ENCODE assay signal across 17 mouse cellular contexts in genomic region chr14:78541319-78541718, GRCm38 (mm10). TPM values are rescaled to one million over a fixed set of nuclear protein-coding genes. Genes with fewer than 3 reads are reported as not detected.
DNase-seq lines count a peak whose midpoint lies in the region; ATAC-seq and TF ChIP-seq lines count a peak whose summit lies in the region.
"Had no signal": no experiment of that assay in that cellular context is flagged by ENCODE, and none has a peak within 500 bp of the region (broad histone marks: within the 10 kb centered on the region; RNA-seq: fewer than 3 reads in every experiment).

No protein-coding gene starts in this region.

- no peak for ATAC-seq in cerebellum, adult (ENCODE audit: insufficient number of reproducible peaks, low FRiP score, low TSS enrichment)
- ATAC-seq: forebrain, embryonic 15.5 days; inflammation-experienced regulatory T-cells, adult 6 months; liver, embryonic 12.5 days; midbrain, embryonic 15.5 days had no signal

- no peak overlapping the region for H3K4me2 ChIP-seq in myocyte (ENCODE audit: low read depth)
- H3K4me2 ChIP-seq: forebrain, embryonic 15.5 days; heart, embryonic 13.5 days; liver, embryonic 12.5 days; midbrain, embryonic 15.5 days had no signal

- H3K9me3 ChIP-seq in hindbrain, embryonic 10.5 days, result no peaks in the 10 kb centered on the region
- H3K9me3 ChIP-seq: forebrain, embryonic 15.5 days; heart, embryonic 13.5 days; liver, embryonic 12.5 days; midbrain, embryonic 15.5 days had no signal

- H3K4me3 ChIP-seq in kidney, adult 2 months (ENCODE audit: insufficient read depth, low read depth, low read length), result no peak overlapping the region
- H3K4me3 ChIP-seq in lung, adult 2 months (replicated peaks; ENCODE audit: extremely low read depth, low read depth, low read length), result no peak overlapping the region
- H3K4me3 ChIP-seq in myocyte, result no peak overlapping the region
- no peak overlapping the region for H3K4me3 ChIP-seq in hindbrain, embryonic 10.5 days
- H3K4me3 ChIP-seq: erythroblast, embryonic 14.5 days; forebrain, embryonic 15.5 days; heart, embryonic 13.5 days; liver, embryonic 12.5 days; midbrain, embryonic 15.5 days had no signal

- peaks cover 8% of the 10 kb centered on the region; the same call in 1 of the 2 replicates for H3K4me1 ChIP-seq in kidney, adult 2 months (ENCODE audit: control insufficient read depth, insufficient read depth, low read length)
- peaks cover 2% of the 10 kb centered on the region for H3K4me1 ChIP-seq in lung, adult 2 months (ENCODE audit: control insufficient read depth, insufficient read depth, low read length)
- H3K4me1 ChIP-seq in hindbrain, embryonic 10.5 days (replicated peaks), result peaks cover 13% of the 10 kb centered on the region

- no peak for TF ChIP-seq CTCF in kidney, adult 2 months (conservative IDR thresholded peaks at IDR 0.05; ENCODE audit: insufficient read depth, insufficient read length, low read depth, low read length)
- TF ChIP-seq CTCF in lung, adult 2 months (IDR thresholded peaks at IDR 0.05; ENCODE audit: insufficient read depth, low read length), result no peak

- DNase-seq in cerebellum, adult 9-11 months, result peak; percentile 26
- peak; percentile 49 for DNase-seq in kidney, adult 2 months
- DNase-seq in kidney, adult 18-20 months, result no peak
- peak; percentile 53 for DNase-seq in lung, postnatal 10 days
- no peak for DNase-seq in lung, adult 2 months
- DNase-seq in hindbrain, embryonic 10.5 days (ENCODE audit: low spot score), result no peak
- DNase-seq: B cell, adult 2 months; cerebellum, adult 9-10 months; heart, postnatal 4 days had no signal

- H3ac ChIP-seq in myocyte (ENCODE audit: control insufficient read depth, insufficient read length), result no peak overlapping the region

- 53% methylated on average over 3 of the region's 3 CpGs for WGBS in kidney, adult 2 months
- 46% methylated on average over 3 of the region's 3 CpGs for WGBS in lung, adult 2 months
- WGBS in hindbrain, embryonic 10.5 days, result 89% methylated on average over 3 of the region's 3 CpGs

- H3K79me2 ChIP-seq in myocyte (ENCODE audit: control insufficient read depth, insufficient read depth), result peaks cover under 1% of the 10 kb centered on the region

- H3K27ac ChIP-seq in kidney, adult 2 months (ENCODE audit: insufficient read depth, low read depth, low read length), result no peak overlapping the region
- no peak overlapping the region for H3K27ac ChIP-seq in hindbrain, embryonic 10.5 days
- H3K27ac ChIP-seq: forebrain, embryonic 15.5 days; heart, embryonic 13.5 days; liver, embryonic 12.5 days; midbrain, embryonic 15.5 days had no signal

- no peaks in the 10 kb centered on the region for H3K36me3 ChIP-seq in kidney, adult 2 months (ENCODE audit: control insufficient read depth, insufficient read depth, low read length)
- H3K36me3 ChIP-seq in myocyte (ENCODE audit: control insufficient read depth, insufficient read depth), result no peaks in the 10 kb centered on the region
- H3K36me3 ChIP-seq in hindbrain, embryonic 10.5 days, result no peaks in the 10 kb centered on the region
- H3K36me3 ChIP-seq: forebrain, embryonic 15.5 days; heart, embryonic 13.5 days; liver, embryonic 12.5 days; midbrain, embryonic 15.5 days had no signal

- H3K27me3 ChIP-seq in kidney, adult 2 months (replicated peaks; ENCODE audit: control insufficient read depth, insufficient read depth, low read length), result no peaks in the 10 kb centered on the region
- H3K27me3 ChIP-seq in myocyte (ENCODE audit: control insufficient read depth, insufficient read depth, insufficient read length), result no peaks in the 10 kb centered on the region
- no peaks in the 10 kb centered on the region for H3K27me3 ChIP-seq in hindbrain, embryonic 10.5 days (ENCODE audit: insufficient read depth, poor library complexity, severe bottlenecking)
- H3K27me3 ChIP-seq: forebrain, embryonic 15.5 days; heart, embryonic 13.5 days; liver, embryonic 12.5 days; midbrain, embryonic 15.5 days had no signal

- TF ChIP-seq POLR2A in kidney, adult 2 months (IDR thresholded peaks at IDR 0.05; ENCODE audit: low read depth, low read length), result no peak
- no peak for TF ChIP-seq POLR2A in lung, adult 2 months (IDR thresholded peaks at IDR 0.05; ENCODE audit: borderline replicate concordance, extremely low read depth, low read depth, low read length)
- no peak for TF ChIP-seq POLR2A in myocyte (IDR thresholded peaks at IDR 0.05; ENCODE audit: insufficient read length, low read depth)

TF ChIP-seq in myocyte, 11 proteins besides CTCF, POLR2A, EP300 and RAD21:
- TF ChIP-seq MAX (IDR thresholded peaks at IDR 0.05; ENCODE audit: low read depth), result no peak
- peak; percentile 14 to 64 (median 48) for TF ChIP-seq MYOD1 (IDR thresholded peaks at IDR 0.05; ENCODE audit: control insufficient read depth in 1 of 3, insufficient read length in 2 of 3, low read depth in 2 of 3)

RNA-seq across cellular contexts. Expression of gene Akap11, which starts 4.7 kb away (rescaled TPM):
- polyA plus RNA-seq in kidney, adult 2 months (2012; rRNA removed), result 7.0 and 9.1 TPM in 2 replicates
- polyA plus RNA-seq in lung, adult 2 months (2012; rRNA removed), result 5.3 and 10.2 TPM in 2 replicates
- 11.4 TPM for polyA plus RNA-seq in myocyte (2012; fragmentation: generic; extraction: Trizol)
- polyA plus RNA-seq in hindbrain, embryonic 10.5 days (2016; fragmentation: Nextera tagmentation; extraction: Ambion mirVana), result 16.3 and 18.5 TPM in 2 replicates

Comparison
In these comparisons a context has a peak if more than half of its experiments do, and no peak if none do; other contexts are left out.
1. DNase-seq: peak in cerebellum, adult 9-11 months (single experiment), kidney, adult 2 months (single experiment) and lung, postnatal 10 days (single experiment); none in kidney, adult 18-20 months (single experiment), lung, adult 2 months (single experiment) and hindbrain, embryonic 10.5 days (single experiment).